Mouse (Mus musculus): ENCODE measurements around the gene Dnal4.
"Not testable (repeated sequence)": the region's sequence is repeated elsewhere in the genome, so short reads cannot be mapped to it uniquely, and the experiment has no call there.

Gene Dnal4

DNA sequence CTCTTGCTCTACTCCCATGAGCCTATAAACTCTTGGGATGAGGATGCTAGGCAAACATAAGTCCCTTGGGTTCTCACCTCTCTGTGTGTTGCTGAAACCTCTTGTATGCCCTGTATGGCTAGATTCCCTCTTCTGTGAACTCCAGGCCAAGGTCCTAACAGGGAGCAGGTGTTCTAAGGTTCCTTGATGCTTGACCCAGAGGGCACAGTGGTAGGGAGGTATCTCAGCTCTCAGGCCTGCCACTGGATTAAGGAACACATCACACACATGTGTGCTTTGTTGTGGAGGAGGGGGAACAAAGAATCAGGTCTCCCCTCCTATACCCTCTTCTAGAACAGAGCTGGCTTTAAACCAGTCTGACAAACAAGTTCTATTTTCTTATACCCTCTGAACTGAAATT lies at the start of gene Dnal4:
Gene Dnal4 (minus strand): TSS at position 101 of the 400 bp plus-strand sequence.
- no peak for DNase-seq (ENCODE audit: low read depth, low spot score)

GRCm38 (mm10) chr15:79827061-79827777 lies 49.6 kb upstream of the Dnal4 start:
- DNase-seq (ENCODE audit: low read depth, low spot score): no peak

GRCm38 (mm10) chr15:79826221-79826935 lies 48.7 kb upstream of the Dnal4 start:
- DNase-seq (ENCODE audit: low read depth, low spot score): no peak

DNA sequence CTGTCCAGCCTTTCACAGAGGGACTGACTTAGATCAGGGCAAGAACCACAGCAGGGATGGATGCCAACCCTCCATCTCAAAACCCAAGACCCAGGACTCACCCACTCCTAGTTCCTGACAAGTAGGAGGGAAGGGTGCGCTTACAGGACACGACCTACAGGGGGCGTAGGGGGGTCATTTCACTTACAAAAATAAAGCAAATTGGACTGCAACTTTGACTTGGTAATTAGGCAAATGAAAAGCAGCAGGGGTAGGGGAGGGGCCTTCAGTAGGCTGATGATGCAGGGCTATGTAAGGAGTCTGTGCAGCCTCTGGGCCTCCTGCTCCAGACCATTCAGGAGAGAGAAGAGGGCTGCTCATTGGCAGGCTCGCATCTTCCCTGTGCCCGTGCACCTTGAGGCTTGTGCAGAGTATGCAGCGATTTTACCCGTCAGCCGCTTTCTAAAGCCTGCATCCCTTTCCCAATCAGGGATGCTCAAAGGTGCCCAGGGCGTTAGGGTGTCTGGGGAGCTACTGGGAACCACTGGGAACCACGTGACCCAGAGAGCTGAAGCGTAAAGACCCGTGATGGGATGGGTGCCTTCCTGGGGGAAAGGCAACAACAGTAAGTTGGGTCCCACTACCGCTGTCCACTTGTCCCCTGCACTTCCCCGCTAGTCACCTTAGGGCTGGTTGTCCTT lies 47.6 kb upstream of the Dnal4 start:
- no peak for DNase-seq (ENCODE audit: low read depth, low spot score)

- no peak for DNase-seq (ENCODE audit: low read depth, low spot score)
Measured at GRCm38 (mm10) chr15:79823588-79824280, 46.1 kb upstream of the Dnal4 start.

DNA sequence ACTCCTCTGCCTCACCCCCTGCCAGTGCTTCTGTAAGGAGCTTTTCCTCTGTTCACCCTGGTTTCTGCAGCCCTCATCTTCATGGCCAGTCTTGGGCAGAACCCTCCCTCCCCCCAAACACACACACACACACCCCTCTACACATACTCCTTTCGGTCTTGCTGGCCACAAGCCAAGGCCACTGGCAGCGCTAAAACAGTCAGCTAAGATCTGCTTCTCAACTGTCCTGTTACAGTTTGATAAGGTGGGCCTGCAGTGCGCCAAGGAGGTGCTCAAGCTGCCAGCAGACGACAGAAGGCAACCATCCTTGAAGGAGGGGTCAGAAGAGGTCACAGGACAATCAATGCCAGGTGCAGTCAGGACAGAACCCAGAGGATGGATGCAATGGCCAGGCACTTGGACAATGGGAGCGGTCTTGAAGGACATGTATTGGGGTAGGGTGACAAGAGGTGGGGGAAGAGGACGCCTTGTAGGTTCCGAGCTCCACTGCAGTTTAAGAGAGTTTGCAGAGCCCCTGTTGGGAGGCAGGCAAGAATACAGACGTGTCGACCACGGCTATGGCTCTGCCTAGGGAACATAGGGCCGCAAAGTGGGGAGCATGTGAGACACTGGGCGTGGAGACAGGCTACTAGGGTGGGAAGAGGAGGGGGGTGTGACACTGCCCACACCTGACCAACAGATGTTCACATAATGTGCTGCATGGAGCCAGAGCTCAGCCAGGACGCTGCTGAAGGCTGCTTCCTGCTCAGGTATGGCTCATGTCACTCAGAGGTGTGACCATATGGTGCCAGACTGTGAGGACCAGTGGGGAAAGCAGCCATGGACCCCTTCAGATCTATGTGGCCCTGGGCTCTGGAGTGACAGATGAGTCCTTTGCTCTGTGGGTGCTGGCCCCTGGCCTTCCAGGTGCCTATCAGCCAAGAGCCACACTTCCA lies 44.9 kb upstream of the Dnal4 start:
- no peak for DNase-seq (ENCODE audit: low read depth, low spot score)

DNA sequence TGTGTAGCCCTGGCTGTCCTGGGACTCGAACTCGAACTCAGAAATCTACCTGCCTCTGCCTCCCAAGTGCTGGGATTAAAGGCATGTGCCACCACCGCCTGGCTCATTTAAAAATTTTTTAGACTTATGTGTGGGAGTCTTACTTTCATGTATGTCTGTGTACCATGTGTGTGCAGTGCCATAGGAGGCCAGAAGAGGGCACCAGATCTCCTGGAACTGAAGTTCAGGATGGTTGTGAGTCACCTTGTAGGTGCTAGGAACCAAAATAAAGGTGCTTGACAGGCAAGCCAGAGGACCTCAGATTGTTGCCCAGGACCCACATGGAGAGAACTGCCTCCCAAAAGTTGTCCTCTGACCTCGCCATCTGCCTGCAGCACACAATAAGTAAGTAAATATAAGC lies 40.7 kb upstream of the Dnal4 start:
- DNase-seq (ENCODE audit: low read depth, low spot score): no peak

DNA sequence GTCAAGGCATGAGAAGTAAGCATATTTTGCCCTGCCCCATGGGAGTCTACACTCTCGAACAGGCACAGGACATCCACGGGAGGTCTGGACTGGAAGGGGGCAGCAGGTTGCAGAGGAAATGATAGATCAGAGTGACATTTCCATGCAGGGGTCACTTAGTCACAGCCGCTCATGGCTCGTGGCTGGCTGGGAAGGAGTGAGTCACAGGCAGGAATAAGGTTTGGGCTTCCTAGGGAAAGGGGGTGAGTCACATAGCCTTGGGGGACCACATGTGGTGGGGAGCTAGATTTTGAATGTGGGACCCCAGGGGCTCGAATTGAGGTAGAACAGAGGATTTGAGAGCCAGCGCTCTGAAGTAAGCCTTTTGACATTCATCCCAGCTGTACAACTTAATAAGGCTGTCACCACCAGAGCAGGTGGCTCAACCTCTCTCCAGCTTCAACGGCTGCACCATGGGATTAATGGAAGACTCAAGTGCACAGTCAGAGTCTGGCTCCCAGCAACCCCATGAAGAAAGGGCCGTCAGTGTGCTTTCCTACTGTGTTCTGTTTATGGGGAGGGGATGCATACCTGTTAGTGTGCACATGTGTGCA lies 36.1 kb upstream of the Dnal4 start:
- no peak for DNase-seq (ENCODE audit: low read depth, low spot score)

DNA sequence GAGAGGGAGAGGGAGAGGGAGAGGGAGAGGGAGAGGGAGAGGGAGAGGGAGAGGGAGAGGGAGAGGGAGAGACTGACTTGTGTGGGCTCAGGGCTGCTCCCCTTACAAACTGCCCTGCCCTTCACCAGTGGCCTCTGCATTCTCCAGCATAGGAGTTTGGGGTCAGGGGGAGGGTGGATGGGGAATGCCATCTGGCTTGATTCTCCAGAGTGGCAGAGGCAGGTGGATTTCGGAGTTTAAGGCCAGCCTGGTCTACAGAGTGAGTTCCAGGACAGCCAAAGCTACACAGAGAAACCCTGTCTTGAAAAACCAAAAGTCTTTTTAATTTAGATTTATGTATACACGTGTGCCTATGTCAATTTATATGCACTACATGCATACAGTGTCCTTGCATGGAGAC lies 35.2 kb upstream of the Dnal4 start:
- not testable (repeated sequence) for DNase-seq (ENCODE audit: low read depth, low spot score)

GRCm38 (mm10) chr15:79810997-79811396 lies 33.3 kb upstream of the Dnal4 start:
- DNase-seq (ENCODE audit: low read depth, low spot score): no peak

DNA sequence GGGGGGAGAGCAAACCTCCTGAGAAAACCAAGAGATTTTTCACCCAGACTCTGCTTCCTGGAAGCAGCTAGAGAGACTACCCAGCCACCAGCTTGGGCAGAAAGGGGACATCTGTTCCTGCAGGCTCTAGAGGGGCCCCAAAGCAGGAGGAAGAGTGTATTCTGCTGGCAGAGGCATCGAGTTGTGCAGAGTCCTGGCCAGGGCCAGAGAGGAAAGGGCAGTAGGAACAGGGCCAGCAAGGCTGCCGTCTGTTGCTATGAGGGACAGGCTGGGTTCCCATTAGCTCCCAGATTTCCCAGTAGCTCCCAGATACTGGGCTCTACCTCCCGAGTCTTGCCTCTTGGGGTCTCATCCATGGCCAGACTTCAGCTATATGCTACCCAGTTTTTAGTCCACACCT lies 32.4 kb upstream of the Dnal4 start:
- DNase-seq (ENCODE audit: low read depth, low spot score): no peak

GRCm38 (mm10) chr15:79808658-79809057 lies 31.0 kb upstream of the Dnal4 start:
- DNase-seq (ENCODE audit: low read depth, low spot score): no peak

DNA sequence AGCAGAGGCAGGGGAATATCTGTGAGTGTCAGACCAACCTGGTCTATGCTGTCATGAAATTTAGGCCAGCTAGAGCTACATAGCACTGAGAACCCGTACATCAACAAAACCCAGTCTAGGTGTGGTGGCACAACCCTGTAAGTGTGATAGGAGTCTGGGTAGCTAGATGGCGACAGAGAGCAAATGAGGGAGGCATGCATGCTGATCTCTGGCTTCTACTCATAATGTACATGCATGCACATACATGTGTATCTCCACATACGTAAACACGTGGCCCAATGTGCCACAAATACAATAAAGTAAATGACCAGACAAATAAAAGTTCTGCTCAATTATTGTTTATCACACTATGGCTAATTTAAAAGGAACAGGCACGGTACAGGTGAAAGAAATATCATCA lies 30.5 kb upstream of the Dnal4 start:
- DNase-seq (ENCODE audit: low read depth, low spot score): no peak

GRCm38 (mm10) chr15:79807050-79807449 lies 29.4 kb upstream of the Dnal4 start:
- no peak for DNase-seq (ENCODE audit: low read depth, low spot score)

GRCm38 (mm10) chr15:79805246-79805645 lies 27.6 kb upstream of the Dnal4 start:
- no peak for DNase-seq (ENCODE audit: low read depth, low spot score)

GRCm38 (mm10) chr15:79804352-79805071 lies 26.9 kb upstream of the Dnal4 start, which contains the start of gene Nptxr:
Gene Nptxr, minus strand, starts transcription at chr15:79804766.
- DNase-seq (ENCODE audit: low read depth, low spot score): no peak

DNA sequence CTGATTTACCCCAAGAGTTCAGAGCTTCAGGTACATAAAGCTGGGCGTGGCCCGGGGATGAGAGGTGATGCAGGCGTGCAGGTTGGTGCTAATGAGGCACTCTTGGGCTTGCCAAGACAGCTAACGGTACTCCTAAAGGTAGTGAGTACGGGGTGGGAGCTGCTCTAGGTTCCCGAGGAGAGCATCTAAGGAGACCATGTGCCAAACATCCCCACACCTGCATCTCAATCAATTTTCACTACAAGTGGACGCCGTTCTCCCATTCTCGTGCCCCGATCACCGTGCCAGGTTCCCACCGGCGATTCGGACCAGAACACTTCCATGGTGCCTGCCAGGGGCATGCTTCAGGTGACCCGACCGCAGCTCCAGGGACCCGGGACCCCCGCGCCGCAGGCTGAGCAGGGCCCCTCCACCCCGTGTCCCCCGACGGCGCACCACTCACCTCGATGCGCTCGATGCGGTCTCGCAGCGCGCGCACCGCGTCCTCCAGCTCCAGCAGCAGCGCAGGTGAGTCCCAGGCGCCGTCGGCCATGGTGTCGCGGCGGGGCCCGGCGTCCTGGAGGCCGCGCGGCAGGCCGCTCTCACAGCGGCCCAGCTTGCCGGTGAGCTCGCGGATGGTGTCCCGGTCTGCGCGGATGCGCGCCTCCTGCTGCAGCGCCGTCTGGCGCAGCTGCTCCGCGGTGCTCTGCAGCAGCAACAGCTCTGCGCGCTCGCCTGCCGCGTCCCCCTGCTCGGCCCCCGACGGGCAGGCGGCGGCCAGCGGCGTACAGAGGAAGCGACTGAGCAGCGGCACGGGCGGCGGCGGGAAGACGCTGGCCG lies 26.1 kb upstream of the Dnal4 start:
- DNase-seq (ENCODE audit: low read depth, low spot score): no peak

DNA sequence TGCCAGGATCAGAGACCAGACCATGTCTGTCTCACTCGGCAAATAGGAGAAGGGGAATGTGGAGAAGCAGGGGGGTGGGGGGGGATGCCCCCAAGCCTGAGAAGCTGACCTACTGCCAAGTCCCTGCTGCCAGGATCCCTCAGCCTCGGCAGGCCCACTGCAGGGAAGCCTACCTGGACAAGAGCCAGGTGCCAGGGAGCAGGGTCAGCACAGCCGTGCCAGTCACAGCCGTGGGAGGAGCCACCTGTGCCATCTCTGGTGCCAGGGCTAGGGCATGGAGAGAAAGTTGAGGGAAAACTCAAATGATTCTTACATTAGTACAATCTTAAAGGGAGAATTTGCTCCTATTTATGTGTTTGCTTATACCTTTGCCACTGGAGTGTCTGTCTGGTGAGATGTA lies 24.7 kb upstream of the Dnal4 start:
- no peak for DNase-seq (ENCODE audit: low read depth, low spot score)

- no peak for DNase-seq (ENCODE audit: low read depth, low spot score)
Measured at GRCm38 (mm10) chr15:79801646-79802045, 24.0 kb upstream of the Dnal4 start.
